Mouse (Mus musculus): ENCODE results near the gene Smpd4. TPM values are rescaled to one million over a fixed set of nuclear protein-coding genes. Genes with fewer than 3 reads are reported as not detected.
"Not testable (repeated sequence)": the region's sequence is repeated elsewhere in the genome, so short reads cannot be mapped to it uniquely, and the experiment has no call there.

The Smpd4 gene
- total RNA-seq (2021) = 10 to 100 TPM; 10.8 to 11.2 TPM
- long read RNA-seq, experiment 1, full-length matches to known transcripts = 4 of 7 reads
- long read RNA-seq, experiment 1, partial matches to known transcripts = 0 of 7 reads
- long read RNA-seq, experiment 1, other reads (novel, unspliced or antisense) = 3 of 7 reads
- long read RNA-seq, experiment 2, full-length matches to known transcripts = 3 of 5 reads
- long read RNA-seq, experiment 2, partial matches to known transcripts = 2 of 5 reads
- long read RNA-seq, experiment 2, other reads (novel, unspliced or antisense) = 0 of 5 reads

GRCm38 (mm10) chr16:17619198-17620105 lies at the start of gene Smpd4:
TSS of gene Smpd4 (plus strand) at chr16:17619354.
- TF ChIP-seq CTCF (IDR thresholded peaks at IDR 0.05) = no peak
- intact Hi-C loops (cut with DNase I) = loop anchor here (2.0 kb wide), 1 partner anchor 61 kb away; no protein-coding TSS in a partner anchor
- DNase-seq = peak; percentile 91
- H3K4me3 ChIP-seq = peak within 1 kb of the TSS; percentile 89
- H3K27ac ChIP-seq = peak within 1 kb of the TSS; percentile 82

GRCm38 (mm10) chr16:17575870-17576824 lies 43.0 kb upstream of the Smpd4 start:
- intact Hi-C loops (cut with DNase I) = no loop called here
- no peak for TF ChIP-seq CTCF (IDR thresholded peaks at IDR 0.05)
- DNase-seq = peak; percentile 63
- Histone ChIP-seq H3K4me3 (peak overlapping the region; percentile 80), H3K27ac (peak overlapping the region; percentile 31; the same call in 1 of the 2 replicates)

- Histone ChIP-seq H3K4me3 (peak overlapping the region; percentile 80), H3K27ac (no peak overlapping the region)
- intact Hi-C loops (cut with DNase I) = no loop called here
- DNase-seq = no peak
- no peak for TF ChIP-seq CTCF (IDR thresholded peaks at IDR 0.05)
These were observed 42.3 kb upstream of the Smpd4 start for GRCm38 (mm10) chr16:17576825-17577215.

- TF ChIP-seq CTCF (IDR thresholded peaks at IDR 0.05) = peak; percentile 60
- DNase-seq = no peak
- no peak within 1 kb of the TSS for H3K4me3 ChIP-seq
- H3K27ac ChIP-seq = no peak within 1 kb of the TSS
- intact Hi-C loops (cut with DNase I) = no loop called here
These were observed 36.1 kb upstream of the Smpd4 start, which contains the start of gene Slc7a4 for GRCm38 (mm10) chr16:17583064-17583463. TSS of gene Slc7a4 (minus strand) at chr16:17583214.

GRCm38 (mm10) chr16:17584555-17584954 lies 34.6 kb upstream of the Smpd4 start:
- no peak for TF ChIP-seq CTCF (IDR thresholded peaks at IDR 0.05)
- Histone ChIP-seq H3K27ac (no peak overlapping the region), H3K4me3 (no peak overlapping the region)
- intact Hi-C loops (cut with DNase I) = no loop called here
- DNase-seq = no peak

GRCm38 (mm10) chr16:17590731-17591130 lies 28.4 kb upstream of the Smpd4 start:
- intact Hi-C loops (cut with DNase I) = no loop called here

GRCm38 (mm10) chr16:17600944-17601562 lies 18.1 kb upstream of the Smpd4 start:
- Histone ChIP-seq H3K4me3 (no peak overlapping the region), H3K27ac (no peak overlapping the region)
- intact Hi-C loops (cut with DNase I) = no loop called here
- TF ChIP-seq CTCF (IDR thresholded peaks at IDR 0.05) = peak; percentile 20; the same call in 1 of the 2 replicates
- DNase-seq = no peak

More at GRCm38 (mm10) chr16:17590731-17591130, 28.4 kb upstream of the Smpd4 start:
- TF ChIP-seq CTCF (IDR thresholded peaks at IDR 0.05) = no peak
- Histone ChIP-seq H3K27ac (no peak overlapping the region), H3K4me3 (no peak overlapping the region)
- DNase-seq = no peak

- Histone ChIP-seq H3K4me3 (no peak overlapping the region), H3K27ac (no peak overlapping the region)
- DNase-seq = no peak
- no peak for TF ChIP-seq CTCF (IDR thresholded peaks at IDR 0.05)
- intact Hi-C loops (cut with DNase I) = no loop called here
These were observed 14.2 kb upstream of the Smpd4 start for GRCm38 (mm10) chr16:17604941-17605340.

- DNase-seq = no peak
- Histone ChIP-seq H3K4me3 (no peak overlapping the region), H3K27ac (no peak overlapping the region)
- TF ChIP-seq CTCF (IDR thresholded peaks at IDR 0.05) = no peak
- intact Hi-C loops (cut with DNase I) = no loop called here
These were observed 13.5 kb upstream of the Smpd4 start for GRCm38 (mm10) chr16:17605684-17606083.

GRCm38 (mm10) chr16:17611383-17611782 lies 7.8 kb upstream of the Smpd4 start:
- TF ChIP-seq CTCF (IDR thresholded peaks at IDR 0.05) = no peak
- intact Hi-C loops (cut with DNase I) = no loop called here
- DNase-seq = no peak
- Histone ChIP-seq H3K4me3 (no peak overlapping the region), H3K27ac (no peak overlapping the region)

GRCm38 (mm10) chr16:17614740-17615139 lies 4.4 kb upstream of the Smpd4 start:
- H3K27ac ChIP-seq; DNase-seq; intact Hi-C loops (cut with DNase I); H3K4me3 ChIP-seq: not testable (repeated sequence)
- TF ChIP-seq CTCF (IDR thresholded peaks at IDR 0.05) = peak; percentile 70

GRCm38 (mm10) chr16:17616212-17616611 lies 2.9 kb upstream of the Smpd4 start:
- intact Hi-C loops (cut with DNase I) = no loop called here
- Histone ChIP-seq H3K4me3 (no peak overlapping the region), H3K27ac (no peak overlapping the region)
- TF ChIP-seq CTCF (IDR thresholded peaks at IDR 0.05) = no peak
- no peak for DNase-seq

All from gastrocnemius, adult 2 months (tissue).